Mouse (Mus musculus) retina, postnatal 7 days (tissue): ENCODE data around the gene Srpk2.
A peak's percentile ranks its signal among the peaks of the same experiment; 100 is the strongest.
"Not testable (repeated sequence)": the region's sequence is repeated elsewhere in the genome, so short reads cannot be mapped to it uniquely, and the experiment has no call there.

ENCODE experiments used
- DNase-seq: peaks from one replicate; pipeline ENCODE4 v3.0.0-alpha.2; 2012; ENCODE audit warnings: low read depth, low spot score

Gene Srpk2

GRCm38 (mm10) chr5:23674829-23675498, 9.5 kb downstream of the Srpk2 start:
- peak; percentile 30 for DNase-seq

- no peak for DNase-seq
Measured at GRCm38 (mm10) chr5:23672136-23672535, 12.3 kb downstream of the Srpk2 start.

GRCm38 (mm10) chr5:23670880-23671279, 13.5 kb downstream of the Srpk2 start:
- no peak for DNase-seq

- no peak for DNase-seq
Measured at GRCm38 (mm10) chr5:23665906-23666305, 18.5 kb downstream of the Srpk2 start.

GRCm38 (mm10) chr5:23661191-23661590, 23.2 kb downstream of the Srpk2 start:
- DNase-seq = no peak

- no peak for DNase-seq
Measured at GRCm38 (mm10) chr5:23658017-23658416, 26.4 kb downstream of the Srpk2 start.

GRCm38 (mm10) chr5:23656590-23656989, 27.8 kb downstream of the Srpk2 start:
- DNase-seq = no peak

GRCm38 (mm10) chr5:23655030-23655429, 29.4 kb downstream of the Srpk2 start:
- DNase-seq = no peak

- no peak for DNase-seq
Measured at GRCm38 (mm10) chr5:23652326-23652725, 32.1 kb downstream of the Srpk2 start.

GRCm38 (mm10) chr5:23651786-23652185, 32.6 kb downstream of the Srpk2 start:
- no peak for DNase-seq

GRCm38 (mm10) chr5:23650504-23650903, 33.9 kb downstream of the Srpk2 start:
- no peak for DNase-seq

GRCm38 (mm10) chr5:23649246-23649645, 35.2 kb downstream of the Srpk2 start:
- no peak for DNase-seq

GRCm38 (mm10) chr5:23645671-23646070, 38.7 kb downstream of the Srpk2 start:
- DNase-seq = no peak

GRCm38 (mm10) chr5:23639193-23639592, 45.2 kb downstream of the Srpk2 start:
- not testable (repeated sequence) for DNase-seq

- DNase-seq = no peak
Measured at GRCm38 (mm10) chr5:23638023-23638422, 46.4 kb downstream of the Srpk2 start.

- no peak for DNase-seq
Measured at GRCm38 (mm10) chr5:23637337-23637736, 47.1 kb downstream of the Srpk2 start.

- DNase-seq = no peak
Measured at GRCm38 (mm10) chr5:23631490-23631889, 52.9 kb downstream of the Srpk2 start.

- no peak for DNase-seq
Measured at GRCm38 (mm10) chr5:23627221-23627620, 57.2 kb downstream of the Srpk2 start.

GRCm38 (mm10) chr5:23626173-23626572, 58.2 kb downstream of the Srpk2 start:
- no peak for DNase-seq

GRCm38 (mm10) chr5:23620621-23621020, 63.8 kb downstream of the Srpk2 start:
- DNase-seq = no peak

GRCm38 (mm10) chr5:23618656-23619055, 65.8 kb downstream of the Srpk2 start:
- DNase-seq = no peak

GRCm38 (mm10) chr5:23617104-23617415, 67.4 kb downstream of the Srpk2 start:
- no peak for DNase-seq

- peak; percentile 46 for DNase-seq
Measured at GRCm38 (mm10) chr5:23616270-23617103, 67.9 kb downstream of the Srpk2 start.
